Mouse (Mus musculus) ES-E14 (cell line): ENCODE measurements around the gene Sema3f.

Source experiments
- CHD2 ChIP-seq: IDR thresholded peaks from 2 replicates; pipeline ENCODE4 v1.6.1; 2014; ENCODE audit warnings: mild to moderate bottlenecking, low read depth, low read length, inconsistent platforms
- HCFC1 ChIP-seq: IDR thresholded peaks from 2 replicates; pipeline ENCODE4 v1.6.1; 2012; ENCODE audit warnings: low read length, inconsistent platforms, borderline replicate concordance; ENCODE audit not compliant: insufficient read depth
- MAFK ChIP-seq: IDR thresholded peaks from 2 replicates; pipeline ENCODE4 v1.6.1; 2014; ENCODE audit warnings: mild to moderate bottlenecking, low read depth, low read length, inconsistent platforms; ENCODE audit not compliant: insufficient read depth
- ZC3H11A ChIP-seq: IDR thresholded peaks from 2 replicates; pipeline ENCODE4 v1.6.1; 2012; ENCODE audit warnings: low read depth, mild to moderate bottlenecking, inconsistent platforms, low read length, borderline replicate concordance
- ZNF384 ChIP-seq: IDR thresholded peaks from 2 replicates; pipeline ENCODE4 v1.6.1; 2012; ENCODE audit warnings: low read depth, low read length, inconsistent platforms

DNA sequence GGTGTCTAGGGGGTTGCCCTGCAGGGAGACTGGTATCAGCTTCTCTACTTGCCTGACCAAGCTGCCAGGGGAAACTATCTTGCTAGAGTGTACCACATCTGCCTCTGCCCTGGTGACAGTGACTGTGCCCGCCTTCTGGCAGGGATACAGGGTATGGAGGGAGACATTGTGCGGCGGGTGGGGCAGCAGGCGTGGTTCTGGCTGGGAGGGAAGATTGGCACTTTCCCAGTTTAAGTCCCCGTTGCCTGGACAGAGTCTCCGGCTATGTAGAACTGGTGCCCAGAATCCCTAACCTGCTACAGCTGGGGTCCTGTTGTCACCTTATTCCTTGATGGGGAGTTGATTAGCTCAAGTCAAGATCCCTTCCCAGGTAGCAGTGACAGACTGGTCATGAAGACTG lies 77.8 kb downstream of the Sema3f start:
- TF ChIP-seq HCFC1 (no peak), ZNF384 (no peak), CHD2 (no peak), MAFK (no peak), ZC3H11A (no peak)
